Mouse (Mus musculus): ENCODE results near the gene Bsg. TPM values are rescaled to one million over a fixed set of nuclear protein-coding genes. Genes with fewer than 3 reads are reported as not detected.
"Not testable (repeated sequence)": the region's sequence is repeated elsewhere in the genome, so short reads cannot be mapped to it uniquely, and the experiment has no call there.

Bsg gene
- polyA plus RNA-seq, 1 experiment from 2014 or later = 910 TPM

DNA sequence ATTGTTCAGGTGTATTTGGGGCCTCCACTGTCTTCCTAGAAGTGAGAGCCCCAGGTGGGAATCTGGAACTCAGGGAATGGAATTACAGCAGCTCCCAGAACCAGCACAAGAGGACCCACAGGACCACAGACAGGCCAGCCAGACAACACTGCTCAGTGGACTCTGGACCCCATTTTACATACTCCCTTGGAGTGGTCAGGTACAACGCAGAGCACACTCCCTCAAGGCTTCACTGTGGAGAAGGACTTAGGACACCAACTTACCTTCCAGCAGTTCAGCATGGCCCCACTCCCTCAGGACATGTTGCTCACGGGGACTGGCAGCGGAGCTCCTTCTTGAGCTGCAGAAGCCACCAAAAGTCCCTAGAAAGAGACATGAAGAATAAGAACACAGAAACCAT lies 41.1 kb downstream of the Bsg start:
- peaks cover 10% of the 10 kb centered on the region for H3K4me1 ChIP-seq
- no peak for ATAC-seq (ENCODE audit: insufficient number of reproducible peaks, low FRiP score, low TSS enrichment, low read depth)
- WGBS = 91% methylated on average over 3 of the region's 3 CpGs
- H3K36me3 ChIP-seq = peaks cover 42% of the 10 kb centered on the region
- H3K9me3 ChIP-seq = no peaks in the 10 kb centered on the region; the same call in 1 of the 2 replicates
- H3K4me2 ChIP-seq = peak overlapping the region; percentile 60
- peak overlapping the region; percentile 68 for H3K4me3 ChIP-seq
- H3K27me3 ChIP-seq = no peaks in the 10 kb centered on the region
- no peak overlapping the region for H3K27ac ChIP-seq
- no peak overlapping the region for H3K9ac ChIP-seq

DNA sequence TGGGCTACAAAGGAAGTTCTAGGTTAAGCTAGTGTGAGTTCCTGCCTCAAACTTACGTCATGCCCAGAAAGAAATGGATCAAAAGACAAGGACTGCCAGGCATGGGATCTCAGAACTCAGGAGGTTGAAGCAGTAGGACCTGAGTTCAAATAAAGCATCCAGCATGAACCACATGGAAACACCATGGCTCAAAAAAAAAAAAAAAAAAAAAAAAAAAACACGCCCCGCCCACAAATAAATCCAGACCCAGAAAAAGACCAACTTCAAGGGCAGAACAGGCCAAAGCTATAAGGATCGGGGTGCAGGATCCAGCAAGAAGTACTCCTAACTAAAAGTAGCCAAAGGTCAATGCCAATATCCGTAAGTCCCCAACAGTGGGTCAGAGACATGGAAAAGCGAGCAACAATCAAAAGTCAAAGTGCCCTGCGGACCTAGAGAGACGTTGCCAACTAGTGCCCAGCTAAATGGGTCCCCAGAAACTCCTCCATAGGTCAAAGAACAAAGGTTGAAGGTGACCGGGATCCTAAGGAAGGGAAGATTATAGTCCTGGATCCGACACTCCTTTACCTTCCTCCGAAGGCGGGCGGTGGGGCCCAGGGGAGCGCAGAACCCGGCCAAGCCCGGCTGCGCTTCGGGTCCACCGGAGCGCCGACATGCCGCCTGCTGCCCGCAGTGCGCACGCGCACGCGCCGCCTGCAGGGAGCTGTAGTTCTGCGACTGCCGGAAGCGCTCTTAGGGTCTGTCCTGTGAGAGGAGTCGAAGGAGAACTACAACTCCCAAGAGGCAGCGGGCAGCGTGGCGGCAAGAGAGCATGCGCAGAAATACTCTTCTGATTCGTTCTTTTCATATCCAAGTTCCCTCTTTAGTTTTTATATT lies 41.8 kb downstream of the Bsg start, which contains the start of gene Polrmt:
Gene Polrmt (minus strand): TSS at position 684 of the 876 bp plus-strand sequence.
- H3K36me3 ChIP-seq = peaks cover 34% of the 10 kb centered on the region
- peak within 1 kb of the TSS; percentile 68 for H3K4me3 ChIP-seq
- no peaks in the 10 kb centered on the region for H3K27me3 ChIP-seq
- 1% methylated on average over 37 of the region's 38 CpGs for WGBS
- peaks cover 10% of the 10 kb centered on the region for H3K4me1 ChIP-seq
- ATAC-seq (ENCODE audit: insufficient number of reproducible peaks, low FRiP score, low TSS enrichment, low read depth) = peak; percentile 92
- no peak within 1 kb of the TSS; the same call in 1 of the 2 replicates for H3K27ac ChIP-seq
- H3K9me3 ChIP-seq = no peaks in the 10 kb centered on the region
- peak within 1 kb of the TSS; percentile 59 for H3K9ac ChIP-seq
- peak within 1 kb of the TSS; percentile 60 for H3K4me2 ChIP-seq

DNA sequence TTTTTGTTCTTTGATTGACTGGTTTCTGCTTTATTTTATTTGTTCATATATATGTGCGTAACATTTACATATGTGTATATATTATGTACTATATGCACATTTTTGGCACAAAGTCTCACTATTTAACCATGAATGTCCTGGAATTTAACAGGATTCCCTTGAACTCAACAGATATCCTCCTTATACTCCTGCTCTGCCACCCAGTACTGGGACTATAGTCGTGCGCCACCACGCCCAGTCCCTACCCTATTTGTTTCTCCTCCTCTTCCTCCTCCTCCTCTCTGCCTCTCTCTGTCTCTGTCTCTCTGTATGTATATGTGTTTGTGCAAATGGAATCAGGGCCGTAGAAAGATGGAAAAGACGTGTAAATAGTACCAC lies 42.5 kb downstream of the Bsg start:
- no peaks in the 10 kb centered on the region for H3K27me3 ChIP-seq
- no peak overlapping the region for H3K9ac ChIP-seq
- no peak for ATAC-seq (ENCODE audit: insufficient number of reproducible peaks, low FRiP score, low TSS enrichment, low read depth)
- H3K27ac ChIP-seq = no peak overlapping the region
- H3K36me3 ChIP-seq = peaks cover 28% of the 10 kb centered on the region
- no peaks in the 10 kb centered on the region for H3K9me3 ChIP-seq
- 24% methylated on average over 6 of the region's 6 CpGs for WGBS
- H3K4me1 ChIP-seq = peaks cover 10% of the 10 kb centered on the region
- peak overlapping the region; percentile 68 for H3K4me3 ChIP-seq
- peak overlapping the region; percentile 41 for H3K4me2 ChIP-seq

DNA sequence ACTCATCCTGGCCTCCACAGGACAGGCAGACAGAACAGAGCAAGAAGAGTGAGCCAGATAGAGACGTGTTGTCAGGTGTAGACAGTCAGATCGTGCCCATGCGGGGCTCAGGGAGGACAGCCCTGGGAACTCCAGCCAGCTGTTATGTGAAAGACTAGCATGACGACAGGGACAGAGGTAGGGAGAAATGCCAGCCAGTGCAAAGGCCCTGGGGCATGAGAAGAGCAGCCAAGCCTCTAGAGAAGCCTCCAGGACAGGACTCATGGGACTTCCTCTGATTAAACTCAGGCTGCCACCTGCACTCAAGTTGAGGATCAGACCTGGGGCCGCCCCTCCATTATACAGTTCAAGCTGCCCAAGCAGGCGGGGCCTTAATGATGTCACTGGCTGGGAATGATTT lies 44.2 kb downstream of the Bsg start:
- Histone ChIP-seq H3K4me3 (no peak overlapping the region), H3K9ac (no peak overlapping the region), H3K4me2 (no peak overlapping the region), H3K36me3 (peaks cover 12% of the 10 kb centered on the region), H3K9me3 (no peaks in the 10 kb centered on the region), H3K27ac (no peak overlapping the region), H3K4me1 (peaks cover 10% of the 10 kb centered on the region), H3K27me3 (no peaks in the 10 kb centered on the region)
- 66% methylated on average over 6 of the region's 6 CpGs for WGBS
- ATAC-seq (ENCODE audit: insufficient number of reproducible peaks, low FRiP score, low TSS enrichment, low read depth) = no peak

DNA sequence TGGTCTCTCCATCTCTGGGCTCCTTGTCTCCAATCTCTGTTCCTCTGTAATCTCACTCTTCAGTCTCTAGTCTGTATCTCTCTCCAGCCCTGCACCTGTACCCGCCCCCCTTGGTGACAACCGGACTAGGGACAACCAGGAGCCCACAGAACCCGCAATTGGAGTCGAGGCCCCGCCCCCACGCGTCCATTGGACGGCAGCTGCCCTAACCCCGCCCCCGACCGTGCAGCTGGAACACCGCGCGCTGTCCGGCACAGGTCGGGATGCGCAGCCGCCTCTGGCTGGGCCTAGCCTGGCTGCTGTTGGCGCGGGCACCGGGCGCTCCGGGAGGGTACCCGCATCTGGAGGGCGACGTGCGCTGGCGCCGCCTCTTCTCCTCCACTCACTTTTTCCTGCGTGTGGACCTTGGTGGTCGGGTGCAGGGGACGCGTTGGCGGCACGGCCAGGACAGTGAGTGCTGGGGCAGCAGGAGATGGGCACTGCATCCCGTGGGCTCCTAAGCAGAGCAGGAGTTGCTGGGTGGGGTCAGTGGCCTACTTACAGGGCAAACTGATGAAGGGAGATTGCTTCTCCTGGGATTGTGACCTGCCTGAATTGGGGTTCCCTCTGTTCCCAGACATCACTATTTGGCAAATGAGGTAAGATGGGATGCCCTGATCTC lies 50.7 kb downstream of the Bsg start, which contains the start of gene Fgf22:
Gene Fgf22 (plus strand): TSS at position 221 of the 661 bp plus-strand sequence.
- 3% methylated on average over 36 of the region's 36 CpGs for WGBS
- H3K9me3 ChIP-seq = no peaks in the 10 kb centered on the region
- H3K27ac ChIP-seq = no peak within 1 kb of the TSS
- H3K4me3 ChIP-seq = peak within 1 kb of the TSS; percentile 35
- H3K27me3 ChIP-seq = no peaks in the 10 kb centered on the region
- peaks cover 11% of the 10 kb centered on the region for H3K4me1 ChIP-seq
- H3K9ac ChIP-seq = peak within 1 kb of the TSS; percentile 34; the same call in 1 of the 2 replicates
- ATAC-seq (ENCODE audit: insufficient number of reproducible peaks, low FRiP score, low TSS enrichment, low read depth) = no peak
- peaks cover 40% of the 10 kb centered on the region for H3K36me3 ChIP-seq
- peak within 1 kb of the TSS; percentile 63 for H3K4me2 ChIP-seq

DNA sequence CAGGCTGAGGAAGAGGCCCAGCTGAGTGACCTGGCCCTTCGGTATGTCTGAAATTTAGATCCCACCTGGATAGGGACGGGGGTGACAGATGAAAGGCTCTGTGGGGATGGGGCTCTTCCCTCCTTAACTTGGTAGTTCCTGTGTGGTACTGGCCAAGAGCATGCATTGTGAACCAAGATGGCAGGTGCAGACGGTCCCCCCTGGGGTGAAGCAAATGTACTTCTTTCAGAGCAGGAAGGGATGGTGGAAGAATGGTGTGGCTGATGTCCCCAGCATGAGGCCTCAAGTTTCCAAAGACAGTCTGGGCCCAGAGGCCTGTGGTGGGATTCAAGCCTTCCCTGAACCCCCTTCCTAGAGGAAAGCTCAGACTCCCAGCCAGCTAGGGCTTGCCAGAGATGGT lies 51.6 kb downstream of the Bsg start:
- no peak overlapping the region for H3K27ac ChIP-seq
- H3K4me1 ChIP-seq = peaks cover 11% of the 10 kb centered on the region
- H3K9me3 ChIP-seq = no peaks in the 10 kb centered on the region
- no peak overlapping the region for H3K4me3 ChIP-seq
- no peak overlapping the region for H3K9ac ChIP-seq
- H3K27me3 ChIP-seq = no peaks in the 10 kb centered on the region
- no peak; the same call in 1 of the 2 replicates for ATAC-seq (ENCODE audit: insufficient number of reproducible peaks, low FRiP score, low TSS enrichment, low read depth)
- peaks cover 48% of the 10 kb centered on the region for H3K36me3 ChIP-seq
- H3K4me2 ChIP-seq = no peak overlapping the region
- WGBS = 77% methylated on average over 3 of the region's 3 CpGs

DNA sequence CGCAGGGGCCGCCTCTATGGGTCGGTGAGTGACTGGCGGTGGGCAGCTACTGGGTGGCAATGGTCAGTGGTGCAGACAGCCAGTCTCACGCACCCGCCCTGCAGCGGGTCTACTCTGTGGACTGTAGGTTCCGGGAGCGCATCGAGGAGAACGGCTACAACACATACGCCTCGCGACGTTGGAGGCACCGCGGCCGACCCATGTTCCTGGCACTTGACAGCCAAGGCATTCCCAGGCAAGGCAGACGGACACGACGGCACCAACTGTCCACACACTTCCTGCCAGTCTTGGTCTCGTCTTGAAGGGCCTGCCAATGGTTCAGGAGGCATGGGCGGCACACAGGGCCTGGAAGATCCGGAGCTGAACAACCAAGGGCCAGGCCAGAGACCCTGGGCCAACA lies 52.4 kb downstream of the Bsg start:
- peaks cover 56% of the 10 kb centered on the region for H3K36me3 ChIP-seq
- no peak overlapping the region for H3K27ac ChIP-seq
- no peak for ATAC-seq (ENCODE audit: insufficient number of reproducible peaks, low FRiP score, low TSS enrichment, low read depth)
- H3K9me3 ChIP-seq = no peaks in the 10 kb centered on the region
- peaks cover 11% of the 10 kb centered on the region for H3K4me1 ChIP-seq
- no peaks in the 10 kb centered on the region for H3K27me3 ChIP-seq
- 90% methylated on average over 24 of the region's 24 CpGs for WGBS
- no peak overlapping the region for H3K9ac ChIP-seq
- no peak overlapping the region for H3K4me3 ChIP-seq
- no peak overlapping the region for H3K4me2 ChIP-seq

DNA sequence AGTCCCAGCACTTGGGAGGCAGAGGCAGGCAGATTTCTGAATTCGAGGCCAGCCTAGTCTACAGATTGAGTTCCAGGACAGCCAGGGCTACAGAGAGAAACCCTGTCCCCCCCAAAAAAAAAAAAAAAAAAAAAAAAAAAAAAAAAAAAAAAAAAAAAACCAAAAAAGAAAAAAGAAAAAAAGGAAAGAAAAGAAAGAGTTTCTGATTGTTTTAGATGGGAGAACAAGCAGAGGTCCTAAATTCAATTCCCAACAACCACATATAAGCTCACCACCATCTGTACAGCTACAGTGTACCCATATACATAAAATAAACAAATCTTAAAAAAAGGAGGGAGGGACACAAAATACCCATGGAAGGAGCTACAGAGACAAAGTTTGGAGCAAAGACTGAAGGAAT lies 55.4 kb downstream of the Bsg start:
- H3K36me3 ChIP-seq = peaks cover 66% of the 10 kb centered on the region
- H3K4me2 ChIP-seq; H3K9me3 ChIP-seq; H3K27me3 ChIP-seq; ATAC-seq (ENCODE audit: insufficient number of reproducible peaks, low FRiP score, low TSS enrichment, low read depth); H3K27ac ChIP-seq; H3K4me3 ChIP-seq; H3K9ac ChIP-seq: not testable (repeated sequence)
- WGBS = 96% methylated on average over 1 of the region's 1 CpGs
- peaks cover 24% of the 10 kb centered on the region for H3K4me1 ChIP-seq

DNA sequence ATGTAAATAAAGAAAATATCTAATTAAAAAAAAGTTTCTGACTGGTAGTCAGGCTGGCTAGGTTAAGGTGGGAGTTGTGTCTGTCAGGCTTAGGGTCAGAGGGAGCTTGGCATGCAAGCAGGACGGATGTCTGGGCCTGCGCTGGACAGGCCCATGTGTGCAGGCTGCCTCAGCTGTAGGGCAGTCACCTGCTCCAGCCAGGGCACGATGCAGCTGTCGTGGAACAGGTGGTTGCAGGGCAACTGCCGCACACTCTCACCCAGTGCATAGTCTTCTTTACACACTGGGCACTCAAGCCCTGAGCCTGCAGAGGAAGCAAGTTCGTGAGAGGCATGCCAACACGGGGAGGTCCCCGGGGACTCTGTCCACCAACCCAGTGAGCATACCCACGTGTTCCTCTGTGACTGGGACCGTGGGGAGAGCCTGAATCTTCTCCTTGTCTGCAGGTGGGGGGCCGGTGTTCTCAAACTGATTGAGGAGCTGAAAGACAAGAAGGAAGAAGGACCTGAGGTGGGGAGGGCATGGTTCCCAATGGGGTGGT lies 56.4 kb downstream of the Bsg start:
- Histone ChIP-seq H3K9me3 (no peaks in the 10 kb centered on the region), H3K4me2 (no peak overlapping the region), H3K9ac (no peak overlapping the region), H3K4me1 (peaks cover 24% of the 10 kb centered on the region), H3K36me3 (peaks cover 66% of the 10 kb centered on the region), H3K27ac (no peak overlapping the region), H3K27me3 (no peaks in the 10 kb centered on the region), H3K4me3 (no peak overlapping the region)
- ATAC-seq (ENCODE audit: insufficient number of reproducible peaks, low FRiP score, low TSS enrichment, low read depth) = no peak
- 84% methylated on average over 11 of the region's 11 CpGs for WGBS

Other genes with a start within 250 kb of the Bsg start
- gene Vmn2r83, start 235.8 kb upstream of the Bsg start, polyA plus RNA-seq (2015; fragmentation: Nextera tagmentation; extraction: Ambion mirVana) = not detected in 2 replicates
- 25.5 and 28.3 TPM in 2 replicates for gene Plpp2, start 170.7 kb upstream of the Bsg start, polyA plus RNA-seq (2015; fragmentation: Nextera tagmentation; extraction: Ambion mirVana)
- 65.5 and 66.4 TPM in 2 replicates for gene Mier2, start 149.3 kb upstream of the Bsg start, polyA plus RNA-seq (2015; fragmentation: Nextera tagmentation; extraction: Ambion mirVana)
- not detected in 2 replicates for gene Theg, start 117.2 kb upstream of the Bsg start, polyA plus RNA-seq (2015; fragmentation: Nextera tagmentation; extraction: Ambion mirVana)
- not detected in 2 replicates for gene C2cd4c, start 90.5 kb upstream of the Bsg start, polyA plus RNA-seq (2015; fragmentation: Nextera tagmentation; extraction: Ambion mirVana)
- gene Shc2, start 66.6 kb upstream of the Bsg start, polyA plus RNA-seq (2015; fragmentation: Nextera tagmentation; extraction: Ambion mirVana) = 7.8 and 10.1 TPM in 2 replicates
- gene Odf3l2, start 58.8 kb upstream of the Bsg start, polyA plus RNA-seq (2015; fragmentation: Nextera tagmentation; extraction: Ambion mirVana) = 0.12 TPM in 1 of 2 replicates, not detected in the other
- 5.4 and 5.8 TPM in 2 replicates for gene Madcam1, start 39.9 kb upstream of the Bsg start, polyA plus RNA-seq (2015; fragmentation: Nextera tagmentation; extraction: Ambion mirVana)
- gene Tpgs1, start 35.1 kb upstream of the Bsg start, polyA plus RNA-seq (2015; fragmentation: Nextera tagmentation; extraction: Ambion mirVana) = 54.6 and 58.9 TPM in 2 replicates
- 100 and 110 TPM in 2 replicates for gene Cdc34, start 22.3 kb upstream of the Bsg start, polyA plus RNA-seq (2015; fragmentation: Nextera tagmentation; extraction: Ambion mirVana)
- gene Gzmm, start 15.5 kb upstream of the Bsg start, polyA plus RNA-seq (2015; fragmentation: Nextera tagmentation; extraction: Ambion mirVana) = 0.86 and 1.3 TPM in 2 replicates
- gene Hcn2, start 12.1 kb downstream of the Bsg start, polyA plus RNA-seq (2015; fragmentation: Nextera tagmentation; extraction: Ambion mirVana) = 0.08 TPM in 1 of 2 replicates, not detected in the other
- gene Polrmt, start 42.1 kb downstream of the Bsg start, polyA plus RNA-seq (2015; fragmentation: Nextera tagmentation; extraction: Ambion mirVana) = 35.8 and 41.5 TPM in 2 replicates
- 0.95 and 2.2 TPM in 2 replicates for gene Fgf22, start 50.6 kb downstream of the Bsg start, polyA plus RNA-seq (2015; fragmentation: Nextera tagmentation; extraction: Ambion mirVana)
- gene Rnf126, start 62.5 kb downstream of the Bsg start, polyA plus RNA-seq (2015; fragmentation: Nextera tagmentation; extraction: Ambion mirVana) = 93.2 and 104 TPM in 2 replicates
- gene Fstl3, start 72.8 kb downstream of the Bsg start, polyA plus RNA-seq (2015; fragmentation: Nextera tagmentation; extraction: Ambion mirVana) = 21.2 and 22.2 TPM in 2 replicates
- gene Prss57, start 86.5 kb downstream of the Bsg start, polyA plus RNA-seq (2015; fragmentation: Nextera tagmentation; extraction: Ambion mirVana) = 0.10 and 0.12 TPM in 2 replicates
- gene Palm, start 89.1 kb downstream of the Bsg start, polyA plus RNA-seq (2015; fragmentation: Nextera tagmentation; extraction: Ambion mirVana) = 79.9 and 84.8 TPM in 2 replicates
- 0.56 and 1.6 TPM in 2 replicates for gene Misp, start 116.5 kb downstream of the Bsg start, polyA plus RNA-seq (2015; fragmentation: Nextera tagmentation; extraction: Ambion mirVana)
- gene Ptbp1, start 149.9 kb downstream of the Bsg start, polyA plus RNA-seq (2015; fragmentation: Nextera tagmentation; extraction: Ambion mirVana) = 301 and 303 TPM in 2 replicates
- 3.7 and 5.1 TPM in 2 replicates for gene Prtn3, start 170.0 kb downstream of the Bsg start, polyA plus RNA-seq (2015; fragmentation: Nextera tagmentation; extraction: Ambion mirVana)
- 53.0 and 60.1 TPM in 2 replicates for gene Plppr3, start 170.1 kb downstream of the Bsg start, polyA plus RNA-seq (2015; fragmentation: Nextera tagmentation; extraction: Ambion mirVana)
- 0.36 and 0.40 TPM in 2 replicates for gene Elane, start 181.8 kb downstream of the Bsg start, polyA plus RNA-seq (2015; fragmentation: Nextera tagmentation; extraction: Ambion mirVana)
- 0.27 TPM in 1 of 2 replicates, not detected in the other for gene Cfd, start 186.4 kb downstream of the Bsg start, polyA plus RNA-seq (2015; fragmentation: Nextera tagmentation; extraction: Ambion mirVana)
- 35.4 and 37.7 TPM in 2 replicates for gene Med16, start 204.4 kb downstream of the Bsg start, polyA plus RNA-seq (2015; fragmentation: Nextera tagmentation; extraction: Ambion mirVana)
- gene Gm26602, start 206.4 kb downstream of the Bsg start, polyA plus RNA-seq (2015; fragmentation: Nextera tagmentation; extraction: Ambion mirVana) = not detected in 2 replicates
- gene Kiss1r, start 212.5 kb downstream of the Bsg start, polyA plus RNA-seq (2015; fragmentation: Nextera tagmentation; extraction: Ambion mirVana) = 1.0 and 1.2 TPM in 2 replicates
- gene R3hdm4, start 216.7 kb downstream of the Bsg start, polyA plus RNA-seq (2015; fragmentation: Nextera tagmentation; extraction: Ambion mirVana) = 159 and 161 TPM in 2 replicates
- gene Arid3a, start 222.6 kb downstream of the Bsg start, polyA plus RNA-seq (2015; fragmentation: Nextera tagmentation; extraction: Ambion mirVana) = 5.7 and 7.4 TPM in 2 replicates